Mouse (Mus musculus) mesoderm, embryonic 11.5 days (tissue): ENCODE results near the gene Cenpf.

ENCODE experiments used
- DNase-seq: peaks from one replicate; pipeline ENCODE4 v3.0.0-alpha.2; 2012; ENCODE audit warnings: low read depth, low spot score

Gene Cenpf

GRCm38 (mm10) chr1:189631906-189632675, 55.8 kb downstream of the Cenpf start:
- DNase-seq, result no peak

- no peak for DNase-seq
Measured at GRCm38 (mm10) chr1:189630026-189630425, 57.9 kb downstream of the Cenpf start.

DNA sequence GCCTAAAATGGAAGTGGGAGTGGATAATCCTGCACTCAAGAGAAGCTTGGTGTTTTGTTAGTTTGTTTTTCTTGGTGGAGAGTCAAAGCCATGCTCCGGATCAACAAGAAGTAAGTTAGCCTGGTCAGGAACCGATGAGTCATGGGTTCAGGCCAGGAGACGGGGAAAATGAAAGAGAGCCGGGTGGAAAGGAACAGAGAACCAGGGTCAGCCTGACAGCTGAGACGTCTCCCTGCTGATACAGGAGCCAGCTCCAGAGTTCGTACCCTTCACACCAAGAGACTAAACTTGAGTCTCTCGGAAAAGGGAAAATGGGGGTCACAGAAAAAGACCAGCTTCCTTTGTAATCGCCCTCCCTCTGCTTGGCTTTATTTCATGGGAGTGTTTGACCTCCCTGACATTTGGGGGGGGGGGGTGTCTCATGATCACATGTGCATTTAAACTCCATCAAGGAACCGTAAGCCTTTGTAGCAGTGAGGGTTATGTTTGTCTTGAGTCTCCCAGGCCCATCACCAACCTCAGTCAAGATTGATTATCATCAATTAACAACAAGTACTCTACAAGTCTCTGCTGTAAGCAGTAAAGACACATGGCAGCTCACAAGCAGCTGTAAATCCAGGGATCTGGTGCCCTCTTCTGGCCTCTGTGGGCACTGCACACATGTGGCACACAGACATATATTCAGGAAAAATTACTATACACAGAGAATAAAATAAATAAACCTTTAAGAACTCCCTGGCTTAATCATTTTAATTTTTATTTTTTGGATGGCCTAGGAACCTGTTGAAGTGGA, 59.7 kb downstream of the Cenpf start:
- peak; percentile 82 for DNase-seq

DNA sequence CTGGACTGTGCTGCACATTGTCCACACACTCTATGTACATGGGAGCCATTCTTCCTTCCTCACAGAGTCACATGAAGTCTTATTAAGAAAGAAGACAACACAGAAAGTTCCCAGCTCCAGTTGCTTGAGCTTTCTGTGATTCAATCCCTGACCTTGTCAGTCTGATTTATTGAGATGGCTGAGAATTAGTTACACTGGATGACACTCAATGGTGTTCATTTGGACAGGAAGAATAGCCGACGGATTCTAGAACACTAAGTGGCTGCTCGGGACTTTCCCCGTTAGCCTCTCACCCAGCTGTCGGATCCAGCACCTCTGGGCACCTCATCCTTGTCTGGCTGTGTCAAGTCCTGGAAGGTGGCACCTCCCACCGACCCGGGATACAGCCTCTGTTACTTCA, 63.1 kb downstream of the Cenpf start:
- DNase-seq, result peak; percentile 55

DNA sequence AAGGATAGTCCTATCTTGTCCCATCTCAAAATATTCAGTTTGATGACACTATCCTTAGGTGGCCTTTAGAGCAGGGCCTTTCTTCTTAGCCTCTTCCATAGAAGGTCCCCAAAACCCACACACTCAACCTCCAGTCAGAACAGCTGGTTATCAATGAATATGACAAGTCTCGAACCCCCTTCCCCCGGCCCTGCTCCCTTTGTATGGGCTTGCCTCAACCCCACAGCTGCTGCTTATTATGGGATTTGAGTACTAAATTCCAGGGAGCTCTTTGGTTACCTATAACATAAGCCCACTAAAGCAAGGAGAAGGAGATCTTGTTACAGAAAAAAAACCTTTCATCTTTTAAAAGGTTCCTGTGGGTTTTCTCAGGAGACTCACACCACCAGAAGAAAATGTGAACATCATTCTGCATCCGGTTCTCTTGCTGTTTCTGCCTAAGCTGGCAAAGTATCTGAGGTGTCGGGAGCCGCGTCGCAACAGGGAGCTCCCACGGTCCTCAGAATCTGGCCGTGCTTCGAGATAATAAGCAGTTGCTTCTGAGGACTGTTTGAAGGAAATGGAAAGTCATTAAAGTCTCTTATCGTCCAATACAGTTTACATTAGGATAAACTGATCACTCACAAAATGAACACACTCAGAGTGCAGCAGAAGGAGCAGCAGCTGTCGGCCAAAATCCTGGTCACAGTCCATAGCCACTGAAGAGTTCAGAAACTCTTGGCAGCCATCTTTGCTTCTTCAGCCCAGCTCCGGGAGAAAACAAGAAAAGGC, 68.7 kb downstream of the Cenpf start:
- no peak for DNase-seq

DNA sequence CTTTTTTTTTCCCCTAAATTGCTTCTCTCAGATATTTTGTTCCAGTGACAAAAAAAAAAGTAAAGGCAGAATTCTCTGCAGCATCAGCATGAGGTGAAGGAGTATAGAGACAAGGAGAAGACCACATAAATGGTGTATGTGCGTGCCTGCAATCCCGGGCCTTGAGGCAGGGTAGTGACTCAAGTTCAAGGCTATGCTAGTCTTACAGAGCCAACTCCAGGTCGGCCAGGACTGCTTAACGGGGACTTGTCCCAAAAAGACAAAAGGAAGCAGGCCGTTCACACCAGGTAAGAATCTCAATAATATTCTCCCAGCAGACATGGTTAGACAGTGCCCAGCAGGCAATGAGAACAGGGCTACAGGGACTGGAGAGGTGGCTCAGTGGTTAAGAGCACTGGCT, 70.5 kb downstream of the Cenpf start:
- DNase-seq, result no peak

- no peak for DNase-seq
Measured at GRCm38 (mm10) chr1:189615246-189615645, 72.6 kb downstream of the Cenpf start.

GRCm38 (mm10) chr1:189613076-189613475, 74.8 kb downstream of the Cenpf start:
- no peak for DNase-seq

GRCm38 (mm10) chr1:189611775-189612174, 76.1 kb downstream of the Cenpf start:
- peak; percentile 47 for DNase-seq

- no peak for DNase-seq
Measured at GRCm38 (mm10) chr1:189608640-189609039, 79.2 kb downstream of the Cenpf start.

DNA sequence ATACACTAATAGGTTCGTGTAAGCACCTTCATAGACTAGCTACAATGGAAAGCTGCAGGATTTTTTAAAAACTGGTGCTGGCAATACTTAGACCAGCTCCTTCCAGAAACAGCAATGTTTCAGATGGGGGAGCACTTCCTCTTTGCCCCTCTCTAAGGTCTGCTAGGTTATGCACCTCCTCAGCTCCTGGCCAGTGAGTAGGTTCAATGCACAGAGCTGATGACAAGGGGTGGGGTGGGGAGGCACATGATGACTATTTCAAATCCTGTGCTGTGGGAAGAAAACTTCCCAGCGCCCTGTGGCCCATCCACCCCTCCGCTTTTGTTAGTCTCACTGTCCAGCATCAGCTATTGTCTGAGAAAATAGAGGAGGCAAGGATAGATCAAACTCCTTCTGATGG, 79.8 kb downstream of the Cenpf start:
- DNase-seq, result no peak

DNA sequence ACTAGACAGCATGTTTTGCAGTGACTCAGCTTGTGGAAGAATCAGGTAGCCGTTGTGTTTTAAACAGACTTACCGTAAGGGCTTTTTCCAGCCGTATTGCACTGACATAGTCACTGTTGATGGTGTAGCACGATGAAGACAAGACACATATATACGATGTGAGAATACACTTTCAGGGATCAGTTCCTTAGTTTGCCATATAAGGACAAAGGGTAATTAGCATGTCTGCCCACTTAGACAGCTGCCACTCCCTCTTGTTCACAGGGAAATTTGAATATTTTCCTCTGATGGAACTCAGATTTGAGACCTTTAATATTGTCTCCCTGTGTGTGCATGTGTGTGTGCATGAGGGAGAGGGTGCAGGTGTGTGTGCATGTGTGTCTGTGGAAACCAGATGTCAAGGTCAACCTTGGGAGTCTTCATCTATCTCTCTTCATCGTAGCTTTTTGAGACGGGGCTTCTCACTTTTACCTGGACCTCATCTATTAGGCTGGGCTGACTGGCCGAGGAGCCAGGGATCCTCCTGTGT, 82.2 kb downstream of the Cenpf start:
- DNase-seq, result no peak

DNA sequence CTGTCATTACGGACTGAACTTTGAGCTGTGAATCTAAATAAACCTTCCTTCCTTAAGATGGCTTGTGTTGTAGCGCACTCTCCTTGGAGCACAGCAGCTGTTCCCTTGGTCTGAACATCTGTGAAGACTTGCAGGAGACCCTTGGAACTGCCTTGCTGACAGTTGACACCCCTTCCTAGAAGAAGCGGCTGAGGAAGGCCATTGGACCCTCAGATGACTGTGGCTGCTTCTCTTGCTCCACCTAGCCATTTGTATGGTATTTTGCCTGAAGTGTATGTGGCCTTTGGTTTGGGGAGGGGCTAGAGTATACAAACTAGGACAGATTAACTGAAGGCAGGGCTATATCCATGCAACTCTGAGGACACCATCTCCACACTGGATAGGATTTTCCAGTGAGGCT, 90.8 kb downstream of the Cenpf start:
- no peak for DNase-seq
